8 mouse cellular contexts compared by ENCODE assay signal in genomic region chr1:75316861-75317240, GRCm38 (mm10). TPM values are rescaled to one million over a fixed set of nuclear protein-coding genes. Genes with fewer than 3 reads are reported as not detected.
A peak's percentile ranks its signal among the peaks of the same experiment; 100 is the strongest.
DNase-seq lines count a peak whose midpoint lies in the region; ATAC-seq lines count a peak whose summit lies in the region.

No protein-coding gene starts in this region.

- peaks cover 8% of the 10 kb centered on the region for H3K4me1 ChIP-seq in lung, embryonic 15.5 days

- peak overlapping the region; percentile 76 for H3K4me3 ChIP-seq in lung, embryonic 15.5 days

- H3K27ac ChIP-seq in lung, embryonic 15.5 days: peak overlapping the region; percentile 97

- H3K9me3 ChIP-seq in lung, embryonic 15.5 days: no peaks in the 10 kb centered on the region

- H3K36me3 ChIP-seq in lung, embryonic 15.5 days: peaks cover 30% of the 10 kb centered on the region

- H3K27me3 ChIP-seq in lung, embryonic 15.5 days: no peaks in the 10 kb centered on the region

- peak overlapping the region; percentile 83 for H3K4me2 ChIP-seq in lung, embryonic 15.5 days

- WGBS in lung, embryonic 15.5 days: under 1% methylated on average over 20 of the region's 20 CpGs

- H3K9ac ChIP-seq in lung, embryonic 15.5 days: peak overlapping the region; percentile 64

- peak; percentile 36 for ATAC-seq in lung, embryonic 15.5 days (ENCODE audit: borderline replicate concordance, extremely low read depth, low FRiP score, low TSS enrichment)

- DNase-seq in R1 (ENCODE audit: low read depth, low spot score): peak; percentile 95
- DNase-seq in cerebellum, adult 8-10 months: peak; percentile 87
- DNase-seq in forelimb bud, embryonic 11.5 days (ENCODE audit: low read depth, low spot score): peak; percentile 71
- DNase-seq in heart, postnatal 4 days: peak; percentile 90
- DNase-seq in layer of hippocampus, adult 8-10 months (ENCODE audit: low spot score in 2 of 2): peak; percentile 71 to 77
- peak; percentile 68 for DNase-seq in ovary, postnatal 10 days (ENCODE audit: low spot score)
- DNase-seq in yolk sac, embryonic 10.5 days (ENCODE audit: low spot score): peak; percentile 93

RNA-seq across cellular contexts. Expression of gene Dnpep, which starts 0.9 kb away (rescaled TPM):
- 10 to 100 TPM; 89.5 to 89.8 TPM for total RNA-seq in heart, postnatal 4 days (2021)
- total RNA-seq in layer of hippocampus, adult 8-10 months (2022): 10 to 100 TPM; 41.2 to 49.8 (median 45.4) TPM
- 121 and 124 TPM in 2 replicates for polyA plus RNA-seq in lung, embryonic 15.5 days (2015; fragmentation: Nextera tagmentation; extraction: Ambion mirVana)

RNA-seq across cellular contexts. Expression of gene Resp18, which starts 38.6 kb away (rescaled TPM):
- not detected for total RNA-seq in heart, postnatal 4 days (2021)
- total RNA-seq in layer of hippocampus, adult 8-10 months (2022): 100 to 1,000 TPM; 102 to 169 (median 125) TPM
- polyA plus RNA-seq in lung, embryonic 15.5 days (2015; fragmentation: Nextera tagmentation; extraction: Ambion mirVana): 0.91 and 1.4 TPM in 2 replicates

RNA-seq across cellular contexts. Expression of gene Des, which starts 43.3 kb away (rescaled TPM):
- 100 to 1,000 TPM; 742 to 747 TPM for total RNA-seq in heart, postnatal 4 days (2021)
- 1 to 10 TPM in 3 of 4 experiments, under 1 TPM in 1; 0.60 to 1.9 (median 1.5) TPM for total RNA-seq in layer of hippocampus, adult 8-10 months (2022)
- polyA plus RNA-seq in lung, embryonic 15.5 days (2015; fragmentation: Nextera tagmentation; extraction: Ambion mirVana): 57.1 and 59.5 TPM in 2 replicates

RNA-seq across cellular contexts. Expression of gene Ptprn, which starts 52.5 kb away (rescaled TPM):
- under 1 TPM; 0.41 to 0.43 TPM for total RNA-seq in heart, postnatal 4 days (2021)
- total RNA-seq in layer of hippocampus, adult 8-10 months (2022): 100 to 1,000 TPM; 360 to 457 (median 395) TPM
- polyA plus RNA-seq in lung, embryonic 15.5 days (2015; fragmentation: Nextera tagmentation; extraction: Ambion mirVana): 0.39 and 0.72 TPM in 2 replicates

RNA-seq across cellular contexts. Expression of gene Speg, which starts 58.2 kb away (rescaled TPM):
- 100 to 1,000 TPM; 121 to 123 TPM for total RNA-seq in heart, postnatal 4 days (2021)
- 100 to 1,000 TPM; 168 to 185 (median 182) TPM for total RNA-seq in layer of hippocampus, adult 8-10 months (2022)
- 41.6 and 42.8 TPM in 2 replicates for polyA plus RNA-seq in lung, embryonic 15.5 days (2015; fragmentation: Nextera tagmentation; extraction: Ambion mirVana)

Comparison
In these comparisons a context has a peak if more than half of its experiments do, and no peak if none do; other contexts are left out.
1. Peak in every context shown above with its lines: DNase-seq, ATAC-seq, H3K4me3 ChIP-seq and H3K27ac ChIP-seq.
2. RNA of gene Resp18, which starts 38.6 kb away (total RNA-seq): 102 to 169 TPM in layer of hippocampus, adult 8-10 months; not detected in heart, postnatal 4 days; every median in the first group is over 100 times any median in the second.
3. RNA of gene Des, which starts 43.3 kb away (total RNA-seq): 742 to 747 TPM in heart, postnatal 4 days; 0.60 to 1.9 TPM in layer of hippocampus, adult 8-10 months; every median in the first group is over 100 times any median in the second.